Mouse (Mus musculus): ENCODE results near the gene Zcchc7. TPM values are rescaled to one million over a fixed set of nuclear protein-coding genes. Genes with fewer than 3 reads are reported as not detected.
A peak's percentile ranks its signal among the peaks of the same experiment; 100 is the strongest.

Gene Zcchc7
- polyA plus RNA-seq (2015; fragmentation: Nextera tagmentation; extraction: Ambion mirVana): 37.5 and 40.1 TPM in 2 replicates

DNA sequence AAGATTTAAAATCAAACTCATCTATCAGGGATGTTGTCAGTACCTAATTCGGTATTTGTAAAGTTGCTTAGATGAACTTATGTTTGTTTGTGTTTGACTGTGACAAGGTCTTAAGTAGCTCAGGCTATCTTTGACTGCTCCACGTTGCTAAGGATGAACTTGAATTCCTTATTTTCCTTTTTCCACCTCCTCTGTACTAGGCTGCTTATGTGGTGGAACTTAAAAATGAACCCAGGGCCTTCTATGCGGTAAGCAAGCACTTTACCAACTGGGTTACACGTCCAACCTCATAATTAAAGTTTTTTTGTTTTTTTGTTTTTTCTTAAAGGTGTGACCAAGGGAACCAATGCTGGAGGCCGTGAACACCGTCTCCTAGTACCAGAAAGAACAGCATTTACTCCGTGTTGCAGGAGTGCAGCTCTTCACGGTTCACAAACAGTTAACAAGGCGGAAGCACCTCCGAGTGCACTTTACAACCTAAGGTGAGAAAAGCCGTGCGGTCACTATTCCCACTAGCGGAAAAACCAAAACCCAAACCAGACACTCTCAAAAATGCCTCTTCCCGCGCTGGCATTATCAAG lies at the start of gene Zcchc7:
TSS of gene Zcchc7 (plus strand) at position 325 of the 581 bp plus-strand sequence.
- Histone ChIP-seq H3K4me3 (replicated peaks; ENCODE audit: low read depth, low read length) (peak within 1 kb of the TSS; percentile 94), H3K27ac (peak within 1 kb of the TSS; percentile 96), H3K36me3 (ENCODE audit: insufficient read depth, low read length) (no peaks in the 10 kb centered on the region), H3K27me3 (ENCODE audit: insufficient read depth, low read length) (no peaks in the 10 kb centered on the region), H3K9ac (ENCODE audit: low read depth, low read length) (peak within 1 kb of the TSS; percentile 86), H3K4me1 (replicated peaks; ENCODE audit: insufficient read depth, low read length) (0 out of 2 replicates have a peak, but pooled peaks cover 7% of the 10 kb centered on the region), H3K9me3 (replicated peaks; ENCODE audit: low read length) (no peaks in the 10 kb centered on the region), H3K4me2 (ENCODE audit: low read length) (peak within 1 kb of the TSS; percentile 69)
- no peak for TF ChIP-seq CTCF (IDR thresholded peaks at IDR 0.05; ENCODE audit: low read depth)
- 5% methylated on average over 15 of the region's 15 CpGs for WGBS
- ATAC-seq (replicated peaks; ENCODE audit: low FRiP score, low read depth): peak; percentile 33; the same call in 1 of the 2 replicates
- no peak for DNase-seq (ENCODE audit: low spot score)

DNA sequence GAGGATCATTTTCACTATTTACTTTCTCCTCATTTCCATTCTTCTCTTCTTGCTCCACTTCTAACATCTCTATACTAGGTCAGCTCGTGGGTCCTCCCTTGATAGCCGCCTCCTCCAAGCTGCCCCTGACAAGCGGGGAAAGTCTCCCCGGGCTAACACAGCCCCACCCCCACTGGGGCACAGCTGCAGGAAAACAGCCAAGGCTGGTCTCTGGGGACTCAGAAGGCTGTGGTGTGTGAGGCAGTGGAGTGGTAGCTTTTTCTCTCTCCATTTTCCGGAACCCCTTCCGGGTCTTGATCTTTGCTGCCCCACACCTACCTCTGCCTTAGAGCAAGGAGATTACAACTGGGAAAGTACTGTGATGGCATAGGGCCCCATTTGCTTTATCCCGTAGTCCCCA lies 49.7 kb upstream of the Zcchc7 start:
- Histone ChIP-seq H3K9me3 (replicated peaks; ENCODE audit: low read length) (no peaks in the 10 kb centered on the region), H3K4me3 (replicated peaks; ENCODE audit: low read depth, low read length) (no peak overlapping the region), H3K4me1 (replicated peaks; ENCODE audit: insufficient read depth, low read length) (peaks cover 8% of the 10 kb centered on the region; the same call in 1 of the 2 replicates), H3K27me3 (ENCODE audit: insufficient read depth, low read length) (peaks cover 91% of the 10 kb centered on the region), H3K4me2 (ENCODE audit: low read length) (no peak overlapping the region), H3K27ac (no peak overlapping the region), H3K9ac (ENCODE audit: low read depth, low read length) (no peak overlapping the region), H3K36me3 (ENCODE audit: insufficient read depth, low read length) (no peaks in the 10 kb centered on the region)
- TF ChIP-seq CTCF (IDR thresholded peaks at IDR 0.05; ENCODE audit: low read depth): no peak
- ATAC-seq (replicated peaks; ENCODE audit: low FRiP score, low read depth) (no peak), DNase-seq (ENCODE audit: low spot score) (no peak)
- 2% methylated on average over 7 of the region's 7 CpGs for WGBS

GRCm38 (mm10) chr4:44706865-44707264 lies 48.8 kb upstream of the Zcchc7 start:
- H3K4me2 ChIP-seq (ENCODE audit: low read length): no peak overlapping the region
- WGBS: 29% methylated on average over 1 of the region's 1 CpGs

GRCm38 (mm10) chr4:44708311-44708710 lies 47.4 kb upstream of the Zcchc7 start:
- Histone ChIP-seq H3K36me3 (ENCODE audit: insufficient read depth, low read length) (no peaks in the 10 kb centered on the region), H3K4me3 (replicated peaks; ENCODE audit: low read depth, low read length) (no peak overlapping the region), H3K4me1 (replicated peaks; ENCODE audit: insufficient read depth, low read length) (peaks cover 12% of the 10 kb centered on the region; the same call in 1 of the 2 replicates), H3K9me3 (replicated peaks; ENCODE audit: low read length) (no peaks in the 10 kb centered on the region), H3K27ac (no peak overlapping the region), H3K9ac (ENCODE audit: low read depth, low read length) (no peak overlapping the region), H3K27me3 (ENCODE audit: insufficient read depth, low read length) (peaks cover 92% of the 10 kb centered on the region), H3K4me2 (ENCODE audit: low read length) (no peak overlapping the region)
- ATAC-seq (replicated peaks; ENCODE audit: low FRiP score, low read depth): no peak
- TF ChIP-seq CTCF (IDR thresholded peaks at IDR 0.05; ENCODE audit: low read depth): no peak
- 47% methylated on average over 8 of the region's 8 CpGs for WGBS
- no peak for DNase-seq (ENCODE audit: low spot score)

More at GRCm38 (mm10) chr4:44706865-44707264, 48.8 kb upstream of the Zcchc7 start:
- no peaks in the 10 kb centered on the region for H3K36me3 ChIP-seq (ENCODE audit: insufficient read depth, low read length)
- peaks cover 8% of the 10 kb centered on the region; the same call in 1 of the 2 replicates for H3K4me1 ChIP-seq (replicated peaks; ENCODE audit: insufficient read depth, low read length)
- no peaks in the 10 kb centered on the region for H3K9me3 ChIP-seq (replicated peaks; ENCODE audit: low read length)
- H3K27me3 ChIP-seq (ENCODE audit: insufficient read depth, low read length): peaks cover 93% of the 10 kb centered on the region
- no peak for DNase-seq (ENCODE audit: low spot score)
- no peak for ATAC-seq (replicated peaks; ENCODE audit: low FRiP score, low read depth)
- no peak overlapping the region for H3K4me3 ChIP-seq (replicated peaks; ENCODE audit: low read depth, low read length)
- TF ChIP-seq CTCF (IDR thresholded peaks at IDR 0.05; ENCODE audit: low read depth): no peak
- H3K9ac ChIP-seq (ENCODE audit: low read depth, low read length): no peak overlapping the region
- no peak overlapping the region for H3K27ac ChIP-seq

GRCm38 (mm10) chr4:44709091-44709695 lies 46.5 kb upstream of the Zcchc7 start:
- no peak for TF ChIP-seq CTCF (IDR thresholded peaks at IDR 0.05; ENCODE audit: low read depth)
- DNase-seq (ENCODE audit: low spot score): no peak

DNA sequence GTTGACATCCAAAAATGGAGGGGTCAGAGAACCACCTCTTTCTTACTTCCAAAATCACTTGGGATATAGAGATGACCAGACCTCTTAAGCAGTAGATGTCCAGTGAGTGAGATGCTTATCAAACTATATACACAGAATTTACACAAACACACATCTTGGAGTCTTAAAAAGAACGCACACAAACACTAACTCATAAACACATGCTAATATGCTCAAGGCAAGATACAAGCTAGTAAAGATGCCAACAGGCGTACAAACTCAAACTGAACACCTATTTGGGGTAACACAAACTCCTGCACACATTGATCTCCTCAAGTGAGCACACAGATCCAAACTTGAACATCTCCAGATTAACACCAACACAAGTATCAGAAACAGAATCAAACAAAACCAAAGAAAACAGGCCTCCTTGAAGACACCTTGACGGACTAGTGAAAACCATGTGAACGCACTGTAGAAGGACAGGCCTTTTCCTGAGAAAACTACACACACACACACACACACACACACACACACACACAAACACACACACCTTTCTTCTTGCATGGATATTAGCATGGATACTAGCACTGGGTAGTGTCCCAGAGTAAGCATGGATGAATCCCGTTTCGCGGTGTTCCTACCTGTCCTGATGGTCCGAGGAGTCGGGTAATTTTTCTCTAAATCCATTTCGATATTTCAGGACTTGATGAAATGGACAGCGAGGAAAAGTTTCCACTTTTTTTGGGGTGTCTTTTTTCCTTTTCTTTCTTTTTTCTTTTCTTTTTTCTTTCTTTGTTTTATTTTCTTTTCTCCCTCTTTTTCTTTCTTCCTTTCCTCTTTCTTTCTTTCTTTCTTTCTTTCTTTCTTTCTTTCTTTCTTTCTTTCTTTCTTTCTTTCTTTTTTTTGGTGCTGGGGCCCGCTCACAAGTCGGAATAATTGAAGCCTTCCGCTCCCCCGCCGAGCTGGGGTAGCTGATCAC lies 45.7 kb upstream of the Zcchc7 start, which contains the start of gene Pax5:
TSS of gene Pax5 (minus strand) at position 748 of the 961 bp plus-strand sequence.
- Histone ChIP-seq H3K36me3 (ENCODE audit: insufficient read depth, low read length) (no peaks in the 10 kb centered on the region), H3K9me3 (replicated peaks; ENCODE audit: low read length) (no peaks in the 10 kb centered on the region), H3K27me3 (ENCODE audit: insufficient read depth, low read length) (peaks cover 91% of the 10 kb centered on the region), H3K27ac (no peak within 1 kb of the TSS), H3K9ac (ENCODE audit: low read depth, low read length) (no peak within 1 kb of the TSS), H3K4me3 (replicated peaks; ENCODE audit: low read depth, low read length) (no peak within 1 kb of the TSS), H3K4me1 (replicated peaks; ENCODE audit: insufficient read depth, low read length) (peaks cover 6% of the 10 kb centered on the region; the same call in 1 of the 2 replicates), H3K4me2 (ENCODE audit: low read length) (no peak within 1 kb of the TSS)
- DNase-seq (ENCODE audit: low spot score) (no peak), ATAC-seq (replicated peaks; ENCODE audit: low FRiP score, low read depth) (no peak)
- TF ChIP-seq CTCF (IDR thresholded peaks at IDR 0.05; ENCODE audit: low read depth): no peak
- WGBS: 27% methylated on average over 16 of the region's 16 CpGs

More at GRCm38 (mm10) chr4:44709091-44709695, 46.5 kb upstream of the Zcchc7 start:
- Histone ChIP-seq H3K4me2 (ENCODE audit: low read length) (no peak overlapping the region), H3K4me1 (replicated peaks; ENCODE audit: insufficient read depth, low read length) (peaks cover 6% of the 10 kb centered on the region; the same call in 1 of the 2 replicates), H3K27ac (no peak overlapping the region), H3K36me3 (ENCODE audit: insufficient read depth, low read length) (no peaks in the 10 kb centered on the region), H3K27me3 (ENCODE audit: insufficient read depth, low read length) (peaks cover 92% of the 10 kb centered on the region), H3K9ac (ENCODE audit: low read depth, low read length) (no peak overlapping the region), H3K9me3 (replicated peaks; ENCODE audit: low read length) (no peaks in the 10 kb centered on the region), H3K4me3 (replicated peaks; ENCODE audit: low read depth, low read length) (no peak overlapping the region)
- no peak for ATAC-seq (replicated peaks; ENCODE audit: low FRiP score, low read depth)
